Mouse (Mus musculus): Measurements from ENCODE around the gene Farp1.

The Farp1 gene

DNA sequence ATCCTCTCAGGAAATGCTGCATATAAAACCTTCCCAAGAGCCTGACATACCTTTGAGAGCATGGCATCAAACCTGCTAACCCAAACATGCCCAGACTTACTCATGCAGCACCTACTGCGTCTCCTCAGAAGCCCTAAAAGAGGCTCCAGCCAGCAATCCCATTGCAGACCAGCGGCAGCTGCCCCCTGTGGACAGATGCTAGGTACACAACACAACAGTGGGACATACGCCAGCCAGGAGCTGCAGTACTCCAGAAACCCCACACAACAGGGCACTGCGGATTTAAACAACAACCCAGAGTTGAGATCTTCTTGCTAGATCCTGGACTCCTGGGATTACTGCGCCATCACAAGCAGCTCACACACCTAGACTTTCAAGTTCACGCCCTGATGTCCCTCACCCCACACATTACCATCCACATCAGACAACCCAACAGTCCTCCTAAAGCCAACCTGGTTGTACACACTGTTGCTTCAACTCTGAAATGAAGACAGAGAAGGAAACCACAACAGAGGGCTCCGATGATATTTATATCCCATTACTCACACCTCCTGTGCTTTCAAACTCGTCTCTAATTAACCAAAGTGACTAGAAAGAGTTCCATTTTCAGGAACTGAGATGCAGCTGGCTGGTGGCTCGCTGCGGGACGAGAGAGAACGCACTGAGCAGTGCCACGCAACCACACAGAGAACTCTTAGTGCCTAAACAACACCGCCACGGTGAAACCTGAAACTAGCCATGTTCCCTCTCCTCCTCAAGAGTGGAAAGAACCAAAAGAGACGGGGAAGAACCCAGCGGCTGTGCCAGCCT, 289.7 kb downstream of the Farp1 start:
- ATAC-seq (ENCODE audit: insufficient number of reproducible peaks, low FRiP score, low TSS enrichment), result no peak

DNA sequence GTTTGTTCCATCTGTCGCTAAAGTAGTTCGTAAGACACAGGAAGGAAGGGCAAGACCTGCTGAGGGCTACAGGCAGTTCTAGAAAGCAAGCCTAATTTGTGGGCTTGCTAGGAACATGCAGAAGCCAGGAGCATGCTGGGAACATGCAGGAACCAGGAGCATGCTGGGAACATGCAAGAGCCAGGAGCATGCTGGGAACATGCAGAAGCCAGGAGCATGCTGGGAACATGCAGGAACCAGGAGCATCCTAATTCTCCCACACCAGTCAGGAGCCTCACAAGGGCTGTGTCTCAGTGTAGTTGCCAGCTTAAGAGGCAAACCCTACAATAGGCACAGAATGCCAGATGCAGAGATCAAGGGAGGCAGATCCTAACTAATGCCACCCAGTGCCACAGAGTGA, 291.4 kb downstream of the Farp1 start:
- peak; percentile 69 for ATAC-seq (ENCODE audit: insufficient number of reproducible peaks, low FRiP score, low TSS enrichment)

DNA sequence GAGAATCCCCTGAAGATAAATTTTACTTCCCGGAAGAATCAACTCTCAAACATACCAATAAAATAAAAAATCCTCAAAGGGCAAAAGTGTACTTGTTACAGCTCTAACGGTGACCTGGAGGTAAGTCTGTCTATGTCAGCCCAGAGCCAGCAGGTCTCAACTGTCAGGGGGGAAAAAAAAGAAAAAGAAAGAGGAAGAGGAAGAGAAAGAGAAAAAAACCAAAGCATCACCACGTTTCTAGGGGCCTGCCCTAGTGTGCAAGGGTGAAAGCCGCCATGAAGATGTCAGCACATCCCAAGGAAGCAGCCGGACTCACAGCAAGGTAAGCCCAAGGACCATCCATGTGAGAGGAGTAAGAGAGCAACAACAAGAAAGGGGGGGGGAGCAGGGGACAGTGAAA, 293.9 kb downstream of the Farp1 start:
- no peak for ATAC-seq (ENCODE audit: insufficient number of reproducible peaks, low FRiP score, low TSS enrichment)

DNA sequence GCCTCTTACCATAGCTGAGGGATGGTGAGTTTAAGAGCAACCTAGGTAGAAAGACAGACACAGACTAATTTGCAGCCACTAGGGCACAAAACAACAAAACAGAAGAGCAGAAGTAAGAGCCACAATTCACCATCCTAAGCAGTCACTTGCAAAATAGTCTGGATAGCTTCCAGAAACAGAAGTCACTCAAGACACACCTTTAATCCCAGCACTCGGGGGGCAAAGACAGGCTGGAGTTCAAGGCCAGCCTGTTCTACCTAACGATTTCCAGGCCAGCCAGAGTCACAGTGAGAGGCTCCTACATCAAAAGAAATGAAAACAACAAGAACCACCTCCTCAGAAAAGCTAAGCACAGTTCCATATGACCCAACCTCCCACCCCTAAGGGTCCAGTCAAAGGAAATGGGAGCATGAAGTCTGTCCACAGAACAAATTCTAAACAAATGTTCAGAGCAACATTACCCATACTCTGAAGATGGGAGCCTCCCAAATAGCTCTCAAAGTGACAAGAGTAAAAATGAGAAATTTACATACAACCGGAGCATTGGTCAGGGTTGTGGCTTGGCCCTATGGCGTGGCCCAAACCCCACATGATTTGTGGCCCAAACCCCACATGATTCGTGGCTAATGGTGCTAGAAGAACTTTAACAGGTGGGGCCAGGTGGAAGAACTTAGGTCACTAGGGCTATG, 294.5 kb downstream of the Farp1 start:
- ATAC-seq (ENCODE audit: insufficient number of reproducible peaks, low FRiP score, low TSS enrichment), result no peak

DNA sequence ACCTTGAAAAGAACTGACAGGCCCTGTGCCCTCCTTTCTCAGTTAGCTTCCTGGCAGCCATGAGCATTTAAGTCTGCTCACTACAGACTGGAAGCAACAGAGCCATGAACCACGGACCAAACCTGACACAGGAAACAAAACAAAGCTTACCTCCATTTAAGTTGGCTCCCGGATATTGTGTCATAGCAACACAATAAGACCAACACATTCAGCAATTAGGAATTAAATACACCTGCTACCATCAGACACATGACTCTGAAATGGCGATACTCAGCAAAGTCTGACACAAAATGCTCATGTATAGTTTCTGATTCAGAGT, 295.0 kb downstream of the Farp1 start:
- ATAC-seq (ENCODE audit: insufficient number of reproducible peaks, low FRiP score, low TSS enrichment), result no peak
